Mouse (Mus musculus) heart, postnatal 14 days (tissue): Measurements from ENCODE around the gene Hist1h2ad. TPM values are rescaled to one million over a fixed set of nuclear protein-coding genes. Genes with fewer than 3 reads are reported as not detected.
"Not testable (repeated sequence)": the region's sequence is repeated elsewhere in the genome, so short reads cannot be mapped to it uniquely, and the experiment has no call there.

Source experiments
- DNase-seq, 2 experiments: peaks; one replicate each; pipeline ENCODE4 v3.0.0; 2021 to 2022
- intact Hi-C: fragments of 180-260 bp; cut with DNase I; formaldehyde crosslinking; loops from one replicate; pipeline ENCODE4 v1.15.1; 2025
- total RNA-seq, 2 experiments: library from RNA; stranded (reverse); gene quantifications; 2 replicates each; pipeline ENCODE4 v1.2.3; 2021

The Hist1h2ad gene
- total RNA-seq, 2 experiments from 2014 or later = 15.1 to 24.5 TPM

- intact Hi-C loops = loop anchor here (5.0 to 10.0 kb wide), 4 partner anchors 49 to 1827 kb away; partner anchors contain the start of genes Hist1h1c, Hist1h1t, Hist1h2af and Hist1h2ak
- peak; percentile 91 to 98 for DNase-seq
Observed at GRCm38 (mm10) chr13:23581408-23582218, 7.4 kb downstream of the Hist1h2ad start, which contains the start of gene Hist1h4d. Hist1h4d (plus strand) TSS chr13:23581598.

- intact Hi-C loops = loop anchor here (5.0 to 10.0 kb wide), 4 partner anchors 50 to 1828 kb away; partner anchors contain the start of genes Hist1h1c, Hist1h1t, Hist1h2af and Hist1h2ak
- no peak for DNase-seq
Observed at GRCm38 (mm10) chr13:23582219-23583056, 8.3 kb downstream of the Hist1h2ad start.

- no peak for DNase-seq
- intact Hi-C loops = loop anchor here (5.0 to 10.0 kb wide), 4 partner anchors 51 to 1829 kb away; partner anchors contain the start of genes Hist1h1c, Hist1h1t, Hist1h2af and Hist1h2ak
Observed at GRCm38 (mm10) chr13:23583387-23584068, 9.3 kb downstream of the Hist1h2ad start.

GRCm38 (mm10) chr13:23584331-23584730, 10.2 kb downstream of the Hist1h2ad start:
- DNase-seq = no peak
- intact Hi-C loops = loop anchor here (5.0 to 10.0 kb wide), 4 partner anchors 52 to 1830 kb away; partner anchors contain the start of genes Hist1h1c, Hist1h1t, Hist1h2af and Hist1h2ak

GRCm38 (mm10) chr13:23585029-23585441, 10.9 kb downstream of the Hist1h2ad start:
- intact Hi-C loops = loop anchor here (5.0 to 10.0 kb wide), 2 partner anchors 37 to 1830 kb away; partner anchors contain the start of genes Hist1h1e, Hist1h2ak, Hist1h2be and Hist1h2bn
- peak; percentile 65 to 79 for DNase-seq

GRCm38 (mm10) chr13:23585442-23586098, 11.4 kb downstream of the Hist1h2ad start:
- intact Hi-C loops = loop anchor here (5.0 to 10.0 kb wide), 2 partner anchors 37 to 1831 kb away; partner anchors contain the start of genes Hist1h1e, Hist1h2ak, Hist1h2be and Hist1h2bn
- peak; percentile 62 to 67 for DNase-seq

GRCm38 (mm10) chr13:23586099-23586939, 12.1 kb downstream of the Hist1h2ad start:
- intact Hi-C loops = loop anchor here (5.0 to 10.0 kb wide), 2 partner anchors 36 to 1832 kb away; partner anchors contain the start of genes Hist1h1e, Hist1h2ak, Hist1h2be and Hist1h2bn

GRCm38 (mm10) chr13:23586940-23587225, 12.7 kb downstream of the Hist1h2ad start:
- intact Hi-C loops = loop anchor here (5.0 to 10.0 kb wide), 2 partner anchors 35 to 1832 kb away; partner anchors contain the start of genes Hist1h1e, Hist1h2ak, Hist1h2be and Hist1h2bn
- DNase-seq = no peak

More at GRCm38 (mm10) chr13:23586099-23586939, 12.1 kb downstream of the Hist1h2ad start:
- DNase-seq = no peak

GRCm38 (mm10) chr13:23591206-23591605, 17.0 kb downstream of the Hist1h2ad start:
- intact Hi-C loops = loop anchor here (10.0 kb wide), 1 partner anchor 1546 kb away; the partner anchor contains the start of genes Hist1h2ag, Hist1h2bj and Hist1h4i

GRCm38 (mm10) chr13:23591886-23592285, 17.7 kb downstream of the Hist1h2ad start:
- not testable (repeated sequence) for DNase-seq
- intact Hi-C loops = loop anchor here (10.0 kb wide), 1 partner anchor 1547 kb away; the partner anchor contains the start of genes Hist1h2ag, Hist1h2bj and Hist1h4i

More at GRCm38 (mm10) chr13:23591206-23591605, 17.0 kb downstream of the Hist1h2ad start:
- no peak for DNase-seq

GRCm38 (mm10) chr13:23592614-23593013, 18.4 kb downstream of the Hist1h2ad start:
- intact Hi-C loops = loop anchor here (10.0 kb wide), 1 partner anchor 1548 kb away; the partner anchor contains the start of genes Hist1h2ag, Hist1h2bj and Hist1h4i
- DNase-seq = no peak

- intact Hi-C loops = loop anchor here (10.0 kb wide), 1 partner anchor 1548 kb away; the partner anchor contains the start of genes Hist1h2ag, Hist1h2bj and Hist1h4i
- no peak for DNase-seq
Observed at GRCm38 (mm10) chr13:23593051-23593770, 19.0 kb downstream of the Hist1h2ad start.

- intact Hi-C loops = loop anchor here (10.0 kb wide), 1 partner anchor 1550 kb away; the partner anchor contains the start of genes Hist1h2ag, Hist1h2bj and Hist1h4i
- no peak for DNase-seq
Observed at GRCm38 (mm10) chr13:23595185-23595584, 21.0 kb downstream of the Hist1h2ad start.

- intact Hi-C loops = loop anchor here (10.0 kb wide), 1 partner anchor 1551 kb away; the partner anchor contains the start of genes Hist1h2ag, Hist1h2bj and Hist1h4i
- DNase-seq = no peak
Observed at GRCm38 (mm10) chr13:23595622-23596372, 21.6 kb downstream of the Hist1h2ad start.

- intact Hi-C loops = loop anchor here (2.0 to 10.0 kb wide), 2 partner anchors 167 to 1553 kb away; partner anchors contain the start of genes Hist1h2ag, Hist1h2bj and Hist1h4i
- DNase-seq = peak; percentile 82 to 87
Observed at GRCm38 (mm10) chr13:23597957-23598356, 23.8 kb downstream of the Hist1h2ad start.

- intact Hi-C loops = no loop called here
- no peak for DNase-seq
Observed at GRCm38 (mm10) chr13:23603182-23603699, 29.1 kb downstream of the Hist1h2ad start.
